Mouse (Mus musculus) megakaryocyte, embryonic 14.5 days (primary cell): ENCODE results near the gene AL607142.1.

Experiments
- FLI1 ChIP-seq: IDR thresholded peaks from 2 replicates; pipeline ENCODE4 v1.6.1; 2012; ENCODE audit warnings: low read length, inconsistent platforms, mixed read lengths
- GATA1 ChIP-seq: IDR thresholded peaks from 3 replicates; pipeline ENCODE4 v1.6.1; 2012; ENCODE audit warnings: mixed read lengths, low read length, inconsistent platforms, borderline replicate concordance

- TF ChIP-seq GATA1 = no peak
- TF ChIP-seq FLI1 = no peak
Observed at GRCm38 (mm10) chr4:120131441-120132220, 66.8 kb downstream of the AL607142.1 start.
